Mouse (Mus musculus) spleen, embryonic (tissue): Measurements from ENCODE around the gene Nkpd1.

ENCODE experiments used
- CTCF ChIA-PET: fragments of 350-600 bp; sonication (Branson Sonifier 250); formaldehyde crosslinking; loops from one replicate; lab custom pipeline; 2022; lab: Charles Lee

The Nkpd1 gene

DNA sequence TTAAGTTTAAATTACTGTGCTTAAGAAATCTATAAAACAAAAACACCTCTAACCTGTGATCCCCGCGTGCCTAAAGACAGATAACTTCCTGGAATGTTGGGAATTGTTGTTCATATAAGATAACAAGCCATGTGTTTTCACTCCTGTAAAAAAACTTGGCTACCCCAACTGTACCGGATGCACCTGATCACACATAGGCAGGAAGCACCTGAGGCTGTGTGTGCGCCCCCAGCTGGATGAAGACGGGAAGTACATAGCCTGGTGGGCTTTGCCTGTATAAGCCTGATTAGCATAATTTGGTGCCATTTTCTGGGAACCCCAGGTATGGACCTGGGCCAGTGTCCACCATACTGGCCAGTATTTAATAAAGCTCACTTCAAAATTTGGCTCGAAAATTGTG is 25.9 kb downstream of the Nkpd1 start:
- CTCF ChIA-PET: no interaction called here

DNA sequence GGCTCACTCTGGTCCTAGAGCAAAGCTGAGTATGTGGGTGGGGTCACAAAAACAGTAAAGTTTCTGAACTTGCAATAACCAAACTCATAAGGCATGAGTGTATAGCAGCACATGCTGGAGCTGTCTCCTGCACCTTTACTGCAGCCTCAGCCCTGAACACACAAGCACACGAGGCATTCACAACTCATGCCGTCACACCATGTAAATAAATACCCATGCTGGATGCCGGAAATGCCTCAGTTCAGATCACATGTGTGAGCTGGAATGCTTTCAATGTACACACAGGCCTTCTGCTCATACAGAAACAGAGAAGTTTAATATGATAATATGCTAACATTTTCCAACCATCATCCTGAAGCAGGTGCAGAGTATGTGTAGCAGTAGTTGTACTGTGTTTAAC is 28.4 kb downstream of the Nkpd1 start:
- CTCF ChIA-PET: no interaction called here

DNA sequence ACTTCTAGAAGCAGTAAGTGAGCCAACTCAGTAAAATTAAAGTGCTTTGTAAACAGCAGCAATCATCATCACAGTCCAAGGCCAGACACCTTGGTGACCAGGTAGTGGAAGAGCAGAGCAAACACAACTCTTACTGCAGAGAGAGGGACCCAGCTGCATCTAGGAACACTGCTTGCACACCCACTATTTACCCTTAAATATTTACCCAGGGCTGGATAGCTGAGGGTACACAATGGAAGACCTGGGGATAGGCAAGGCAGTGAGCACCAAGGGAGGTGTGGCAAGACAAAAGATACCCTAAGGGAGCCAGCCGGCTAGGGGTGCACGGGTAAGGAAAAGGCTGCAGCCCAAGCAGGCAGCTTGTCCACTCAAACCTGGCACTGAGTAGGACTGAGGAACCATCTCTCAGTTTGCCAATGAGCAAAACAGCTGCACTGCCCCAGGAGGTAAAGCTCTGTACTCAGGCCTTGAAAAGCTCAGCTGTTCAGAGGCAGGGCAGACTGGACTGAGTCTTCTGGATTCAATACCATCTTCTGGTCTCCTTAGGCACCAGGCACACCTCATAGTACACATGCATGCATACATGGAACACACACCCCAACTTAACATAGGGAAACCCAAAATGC is 29.8 kb downstream of the Nkpd1 start:
- CTCF ChIA-PET: no interaction called here

DNA sequence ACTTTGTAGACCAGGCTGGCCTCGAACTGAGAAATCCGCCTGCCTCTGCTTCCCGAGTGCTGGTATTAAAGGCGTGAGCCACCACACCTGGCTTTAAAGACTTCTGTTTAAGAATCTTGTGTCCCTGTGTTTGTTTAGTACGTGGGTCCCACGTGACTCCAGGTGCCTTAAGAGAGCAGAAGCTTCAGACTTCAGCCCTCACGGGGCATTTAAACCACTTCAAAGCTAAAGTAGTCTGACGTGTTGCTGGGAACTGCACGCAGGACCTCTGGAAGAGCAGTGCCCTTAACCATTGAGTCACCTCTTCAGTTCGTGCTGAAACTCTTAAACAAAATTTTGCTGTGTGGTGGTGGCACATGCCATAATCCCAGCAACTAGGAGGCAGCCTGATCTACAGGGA is 31.8 kb downstream of the Nkpd1 start:
- CTCF ChIA-PET: no interaction called here

DNA sequence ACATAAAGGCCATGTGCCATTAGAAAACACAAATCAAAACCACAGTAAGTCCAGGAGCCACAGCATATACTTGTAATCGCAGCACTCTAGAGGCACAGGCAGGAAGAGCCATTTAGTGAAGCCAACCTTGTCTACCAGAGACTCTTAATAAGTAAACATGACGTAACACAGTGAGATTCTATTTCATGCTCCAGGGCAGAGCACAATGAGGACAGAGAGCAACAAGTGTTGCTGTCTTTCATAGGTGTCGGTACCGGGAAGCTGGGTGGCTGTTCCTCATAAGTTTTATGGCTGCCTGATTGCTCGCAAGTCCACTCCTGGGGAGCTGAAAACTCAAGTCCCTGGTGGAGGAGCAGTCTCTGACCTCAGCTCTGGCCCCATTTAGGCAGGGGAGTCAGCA is 34.0 kb downstream of the Nkpd1 start:
- CTCF ChIA-PET: no interaction called here

DNA sequence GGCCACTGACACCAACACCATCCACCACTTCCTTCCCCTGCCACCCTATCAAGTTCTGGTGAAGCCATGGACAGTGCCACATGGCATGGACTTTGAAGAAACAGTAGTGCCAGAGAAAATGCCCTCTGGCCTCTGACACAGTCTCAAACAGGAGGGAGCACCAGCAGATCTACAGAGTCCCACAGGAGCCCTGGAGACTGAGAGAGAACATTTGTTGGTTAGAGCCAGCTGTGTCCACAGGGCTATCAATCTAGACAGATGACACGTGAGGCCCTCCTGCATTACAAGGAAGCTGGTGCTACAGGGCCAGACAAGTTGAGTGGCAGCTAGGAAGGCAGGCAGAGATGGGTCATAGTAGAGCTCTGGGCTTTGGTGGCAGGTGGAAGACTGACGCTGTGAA is 34.8 kb downstream of the Nkpd1 start:
- CTCF ChIA-PET: no interaction called here

DNA sequence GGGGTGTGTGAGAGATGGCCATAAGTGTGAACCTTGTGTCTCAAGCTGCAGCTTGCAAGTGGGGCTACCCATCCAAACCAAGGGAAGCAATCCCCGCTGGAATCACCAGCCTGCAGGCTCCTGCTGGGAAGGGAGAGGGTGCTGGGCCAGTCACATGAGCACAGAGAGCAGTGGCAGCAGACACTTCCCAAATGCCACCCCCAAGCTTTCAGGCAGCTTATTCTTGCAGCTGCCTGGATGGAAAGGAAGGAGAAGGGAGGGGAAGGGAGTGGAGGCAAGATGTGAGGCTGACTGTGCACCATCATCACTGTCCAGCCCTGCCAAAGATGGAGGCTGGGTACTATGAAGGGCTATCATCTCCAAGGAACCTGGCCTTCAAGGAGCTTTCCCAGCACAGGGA is 36.5 kb downstream of the Nkpd1 start:
- CTCF ChIA-PET: no interaction called here

DNA sequence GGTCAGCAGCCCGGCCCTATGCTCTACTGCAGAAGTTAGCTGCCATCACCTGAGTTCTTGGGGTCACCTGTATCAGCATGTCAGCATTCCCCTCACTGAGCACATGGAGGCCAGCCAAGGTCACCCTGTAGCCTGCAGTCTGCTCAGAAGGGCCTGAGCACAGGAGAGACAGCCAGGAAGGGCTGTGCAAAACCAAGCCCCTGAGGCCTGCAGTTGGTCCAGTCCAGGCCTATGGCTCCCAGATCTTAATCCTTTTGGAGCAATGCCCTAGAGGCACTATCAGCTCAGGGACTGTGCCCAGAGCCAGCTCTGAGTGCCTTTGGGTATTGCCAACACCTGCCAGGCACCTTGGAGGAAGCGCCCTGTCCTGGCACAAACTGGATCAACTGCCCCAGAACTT is 39.4 kb downstream of the Nkpd1 start:
- CTCF ChIA-PET: interaction anchor here (0.7 kb wide), 1 partner anchor 210 kb away, joined by 12 read pairs; no protein-coding TSS in a partner anchor

DNA sequence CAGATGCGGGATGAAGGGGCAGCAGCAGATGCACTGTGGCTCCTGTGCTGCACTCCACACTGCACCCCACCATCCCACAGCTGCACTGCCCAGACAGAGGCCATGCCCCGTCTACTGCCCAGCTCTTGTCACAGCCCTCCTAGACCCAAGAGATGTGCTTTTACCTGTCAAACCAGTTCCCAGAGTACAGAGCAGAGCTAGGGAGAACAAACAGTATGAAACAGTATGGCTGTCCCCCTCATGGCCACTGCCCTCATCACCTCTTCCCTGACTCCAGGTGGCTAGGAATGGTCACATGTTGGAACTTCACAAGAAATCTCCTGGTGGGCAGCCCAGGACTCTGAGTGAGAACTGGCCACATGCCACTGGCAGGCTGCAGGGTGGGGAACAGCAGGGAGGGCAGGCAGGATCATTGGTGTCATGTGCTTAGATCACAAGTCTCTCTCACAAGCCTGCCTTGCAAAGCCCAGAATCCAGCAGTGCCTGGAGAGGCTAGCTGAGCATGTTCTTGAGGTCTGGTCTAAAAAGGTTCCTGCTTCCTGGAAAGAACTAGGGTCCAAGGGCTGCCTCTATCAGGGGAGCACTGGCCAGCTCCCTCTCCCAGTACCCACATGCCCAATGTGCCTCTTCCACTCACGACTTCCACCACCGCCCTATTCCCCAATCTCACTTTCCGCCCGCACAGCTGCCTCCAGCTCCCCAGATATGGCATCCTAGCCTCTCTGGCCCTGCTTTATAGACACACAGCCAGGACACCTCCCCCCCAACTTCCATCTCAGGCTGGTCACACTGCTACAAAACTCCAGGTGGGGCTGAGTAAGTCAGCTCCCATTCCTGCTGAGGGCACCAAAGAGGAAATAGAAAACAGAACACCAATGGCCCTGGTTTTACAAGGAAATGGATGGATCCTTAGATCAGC is 40.6 kb downstream of the Nkpd1 start:
- CTCF ChIA-PET: interaction anchor here (0.6 to 0.7 kb wide), 2 partner anchors 42 to 211 kb away, joined by 12 to 20 read pairs; no protein-coding TSS in a partner anchor

DNA sequence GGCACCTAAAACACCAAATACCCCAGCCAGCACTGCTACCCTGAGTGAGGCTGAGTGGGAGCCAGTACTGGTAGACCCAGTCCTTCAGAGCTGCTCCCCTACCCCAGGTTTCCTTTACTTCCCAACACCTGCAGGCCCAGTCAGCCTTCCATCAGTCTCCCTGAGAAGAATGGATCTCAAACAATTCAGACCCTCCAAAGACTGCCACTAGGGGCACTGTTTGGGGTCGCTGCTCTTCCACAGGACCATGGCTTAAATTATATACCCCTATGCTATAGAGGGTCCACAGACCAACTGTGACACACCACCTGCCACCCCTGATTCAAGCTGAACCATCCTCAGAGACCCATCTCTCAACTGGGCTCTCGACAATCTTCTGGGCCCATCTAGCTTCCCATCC is 41.3 kb downstream of the Nkpd1 start:
- CTCF ChIA-PET: no interaction called here

DNA sequence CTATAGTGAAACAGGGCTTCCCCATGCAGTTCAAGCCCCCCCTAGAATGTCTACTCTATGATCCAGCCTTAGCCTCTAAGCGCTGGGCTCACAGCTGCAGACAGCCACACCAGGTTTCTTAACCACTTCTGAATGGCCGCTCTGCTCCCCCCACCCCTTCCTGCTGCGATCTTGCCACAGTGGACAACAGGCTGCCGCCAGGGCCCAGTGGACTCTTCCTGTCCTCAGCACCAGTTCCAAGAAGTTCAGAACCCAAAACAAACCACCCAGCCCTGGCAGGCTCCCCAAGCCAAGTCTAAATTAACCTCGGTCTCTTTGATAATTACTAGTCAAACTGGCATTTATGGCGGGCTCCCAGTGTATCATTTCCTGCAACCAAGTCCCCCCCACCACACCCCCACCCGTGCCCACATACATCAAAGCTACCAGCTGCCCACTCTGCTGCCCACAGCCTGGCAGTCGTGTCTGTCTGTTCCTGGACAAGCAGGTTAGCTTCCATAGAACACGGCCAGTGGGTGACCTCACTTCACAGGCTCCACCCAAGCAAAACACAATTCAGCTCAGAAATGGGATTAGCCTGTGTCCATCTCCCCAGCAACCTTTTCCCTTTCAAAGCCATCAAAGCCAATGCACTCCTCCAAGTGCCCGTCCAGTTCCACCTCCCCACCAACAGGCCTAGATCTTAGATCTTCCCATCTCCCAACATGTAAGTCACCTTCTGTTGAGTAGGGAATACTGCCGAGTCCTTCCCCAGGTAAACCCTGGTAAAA is 43.0 kb downstream of the Nkpd1 start:
- CTCF ChIA-PET: interaction anchor here (0.6 kb wide), 1 partner anchor 182 kb away, joined by 3 read pairs; no protein-coding TSS in a partner anchor

DNA sequence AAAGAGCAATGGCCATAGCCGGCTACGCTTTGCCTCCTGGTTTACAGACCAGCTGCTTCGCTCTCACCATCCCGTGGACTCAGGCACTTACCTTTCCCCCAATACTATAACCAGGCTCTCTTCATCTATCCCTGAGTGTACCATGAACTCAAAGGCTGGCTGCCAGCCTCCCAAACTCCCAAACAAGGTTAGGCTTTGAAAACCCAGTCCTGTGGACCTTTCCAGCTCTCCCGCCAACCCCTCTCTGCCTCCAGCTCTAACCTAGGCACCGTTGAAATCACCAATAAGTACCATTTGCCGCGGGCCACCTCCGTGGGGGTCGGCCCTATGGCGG is 43.8 kb downstream of the Nkpd1 start:
- CTCF ChIA-PET: interaction anchor here (0.6 kb wide), 1 partner anchor 183 kb away, joined by 3 read pairs; no protein-coding TSS in a partner anchor

DNA sequence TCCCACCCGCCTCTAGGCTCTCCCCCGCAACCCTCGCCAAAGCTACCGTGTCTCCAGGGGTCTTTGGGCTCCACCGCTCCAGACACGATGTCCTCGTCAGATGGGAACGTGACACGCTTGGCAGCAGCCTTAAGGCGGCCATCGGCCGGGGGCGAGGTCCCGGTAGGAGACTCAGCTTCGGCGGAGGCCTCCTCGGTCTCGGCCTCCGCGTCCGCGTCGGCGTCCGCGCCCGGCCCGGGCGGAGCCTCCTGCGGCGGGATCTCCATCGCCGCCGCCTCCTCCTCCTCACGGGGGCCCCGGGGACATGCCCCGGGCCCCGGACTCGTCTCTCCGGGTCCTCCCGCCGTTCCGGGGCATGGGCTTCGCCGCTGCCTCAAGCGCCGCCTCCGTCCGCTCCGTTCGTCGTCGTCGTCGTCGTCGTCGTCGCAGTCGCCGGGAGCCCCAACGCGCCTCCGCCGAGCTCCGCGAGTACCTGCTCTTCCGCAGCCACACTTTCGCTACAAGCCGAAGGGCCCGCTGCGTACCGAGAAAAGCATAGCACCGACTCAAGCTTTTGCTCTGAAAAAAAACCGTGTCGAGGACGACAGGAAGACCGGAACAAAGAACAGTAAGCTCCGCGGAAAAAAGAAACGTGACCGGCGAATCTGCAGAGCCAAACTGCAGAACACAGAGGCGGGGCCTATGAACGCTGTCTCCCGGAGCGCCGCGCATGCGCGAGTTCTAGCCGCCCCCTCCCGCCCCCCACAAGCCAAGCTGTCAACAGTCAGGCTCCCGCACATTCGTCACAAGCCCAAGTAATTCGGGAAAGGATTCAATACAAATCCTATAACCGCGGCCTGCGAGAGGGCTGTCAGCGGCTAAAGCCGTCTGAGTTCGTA is 44.4 kb downstream of the Nkpd1 start:
- CTCF ChIA-PET: interaction anchor here (0.6 to 1.4 kb wide), 3 partner anchors 9 to 54 kb away, joined by 3 to 5 read pairs (median 4); partner anchors contain the start of genes Bloc1s3 and Trappc6a

DNA sequence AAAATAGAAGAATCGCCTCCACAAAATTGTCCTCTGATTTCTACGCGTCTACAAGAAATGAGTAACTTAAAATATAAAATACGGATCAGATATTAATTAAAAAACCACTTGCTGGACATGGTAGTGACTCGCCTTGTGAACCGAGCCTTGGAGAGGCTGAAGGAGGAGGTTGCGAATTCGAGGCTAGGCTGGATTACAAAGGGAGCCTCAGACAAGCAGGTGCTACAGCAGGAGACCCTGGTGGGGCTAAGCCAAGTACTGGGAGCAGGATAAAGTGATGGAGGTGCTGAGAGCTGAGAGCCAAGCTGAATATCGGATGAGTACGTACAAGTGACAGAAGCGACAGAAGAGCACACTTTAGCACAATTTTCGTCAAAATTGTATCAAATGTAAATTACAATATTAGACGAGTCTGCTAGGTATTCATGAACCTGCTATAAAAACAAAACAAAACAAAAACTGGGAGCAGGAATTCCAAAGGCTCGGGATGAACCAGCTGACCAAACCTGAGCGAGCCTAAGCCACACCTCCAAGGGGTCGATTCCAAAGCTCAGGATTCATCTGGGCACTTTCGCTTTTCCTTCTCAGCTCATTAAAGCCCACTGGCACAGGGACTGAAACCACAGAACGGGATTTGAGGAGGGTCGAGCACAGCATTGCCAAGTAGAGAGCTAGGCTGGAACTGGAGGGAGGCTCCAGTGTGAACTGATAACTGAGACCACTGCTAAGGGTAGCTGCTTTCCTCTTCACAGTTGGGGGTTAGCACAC is 45.2 kb downstream of the Nkpd1 start, which contains the start of gene Ppp1r37:
TSS of gene Ppp1r37 (minus strand) at position 434 of the 768 bp plus-strand sequence.
- CTCF ChIA-PET: interaction anchor here (0.6 to 1.4 kb wide), 3 partner anchors 8 to 55 kb away, joined by 3 to 5 read pairs (median 4); partner anchors contain the start of genes Bloc1s3 and Trappc6a

DNA sequence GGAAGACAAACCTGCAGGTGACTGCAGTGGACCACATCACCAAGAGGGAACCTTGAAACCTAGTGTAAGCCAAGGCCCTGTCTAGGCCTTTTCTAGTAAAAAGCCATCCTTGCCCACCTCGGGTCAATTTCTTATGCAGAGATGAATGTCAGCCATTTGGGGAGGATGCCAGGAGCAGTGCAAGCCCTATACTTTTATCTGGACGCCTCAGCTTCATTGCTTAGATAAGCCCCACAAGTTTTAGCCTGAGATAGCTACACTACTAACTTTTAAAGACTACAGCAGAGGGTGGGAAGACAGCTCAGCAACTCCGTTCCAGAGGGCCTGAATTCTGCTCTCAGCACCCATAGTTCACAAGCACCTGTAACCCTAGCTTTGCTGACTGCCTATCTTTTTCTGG is 46.2 kb downstream of the Nkpd1 start:
- CTCF ChIA-PET: no interaction called here

DNA sequence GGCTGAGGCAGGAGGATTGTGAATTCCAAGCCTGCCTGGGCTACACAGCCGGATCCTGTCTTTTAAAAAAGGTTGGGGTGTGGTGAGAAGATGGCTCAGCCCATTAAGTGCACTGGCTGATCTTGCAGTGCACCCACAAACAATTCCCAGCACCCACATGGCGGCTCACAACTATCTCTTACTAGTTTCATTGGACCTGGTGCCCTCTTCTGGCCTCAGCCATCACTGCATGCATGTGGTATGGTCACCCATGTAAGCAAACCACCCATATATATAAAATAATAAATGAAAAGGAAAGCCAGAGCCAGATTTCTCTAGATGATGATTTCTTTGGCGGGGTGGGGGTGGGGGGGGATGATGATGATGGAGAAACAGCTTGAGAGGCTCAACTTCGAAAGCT is 46.8 kb downstream of the Nkpd1 start:
- CTCF ChIA-PET: interaction anchor here (0.5 kb wide), 1 partner anchor 21 kb away, joined by 3 read pairs; no protein-coding TSS in a partner anchor

DNA sequence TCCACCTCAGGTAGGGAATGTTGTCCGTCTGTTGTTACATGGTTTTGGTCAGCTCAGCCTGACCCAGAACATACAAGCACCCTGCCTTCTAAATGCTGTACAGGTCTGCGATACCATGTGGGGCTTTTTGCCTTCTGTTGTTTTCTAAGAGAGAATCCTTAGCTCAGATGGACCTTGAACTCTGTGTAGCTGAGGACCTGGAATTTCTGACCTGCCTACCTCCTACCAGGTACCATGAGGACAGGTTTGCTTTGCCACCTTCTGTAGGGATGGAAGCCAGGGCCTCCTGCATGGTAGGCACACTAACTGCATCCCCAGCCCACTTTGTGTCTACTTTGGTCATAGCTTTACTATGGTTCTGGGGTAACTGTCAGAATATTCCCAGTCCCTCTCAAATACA is 48.2 kb downstream of the Nkpd1 start:
- CTCF ChIA-PET: interaction anchor here (0.7 kb wide), 1 partner anchor 24 kb away, joined by 3 read pairs; no protein-coding TSS in a partner anchor

DNA sequence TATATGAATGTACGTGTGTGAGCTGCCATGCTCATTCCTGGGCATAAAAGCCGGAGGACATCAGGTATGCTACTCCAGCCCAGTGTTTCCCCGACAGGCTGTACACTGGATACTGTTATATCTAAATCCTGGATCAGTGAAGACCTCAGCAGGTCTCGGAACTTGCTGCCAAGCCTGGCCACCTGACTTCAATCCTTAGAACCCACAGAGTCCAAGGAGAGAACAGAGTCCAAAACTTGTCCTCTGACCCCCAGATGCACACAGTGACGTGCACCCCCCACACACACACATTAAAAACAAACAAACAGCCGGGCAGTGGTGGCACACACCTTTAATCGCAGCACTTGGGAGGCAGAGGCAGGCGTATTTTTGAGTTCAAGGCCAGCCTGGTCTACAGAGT is 49.8 kb downstream of the Nkpd1 start:
- CTCF ChIA-PET: no interaction called here

DNA sequence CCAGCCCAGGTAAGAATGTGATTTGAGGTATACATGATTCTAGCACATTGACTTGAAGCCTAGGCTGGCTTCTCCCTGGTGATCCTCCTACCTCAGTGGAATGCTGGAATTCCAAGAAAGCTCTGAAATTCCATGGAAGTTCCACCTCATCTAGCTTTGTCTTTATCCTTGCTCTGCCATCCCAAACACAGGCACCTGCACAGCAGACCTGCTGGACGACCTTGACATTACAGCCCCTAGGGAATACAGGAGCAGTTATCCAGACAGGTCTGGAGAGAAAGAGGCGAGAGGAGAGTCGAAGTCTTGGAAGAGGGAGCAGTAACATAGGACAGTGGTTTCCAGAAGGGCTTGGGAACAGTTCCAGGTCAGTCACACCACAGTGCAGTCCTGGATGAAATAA is 52.0 kb downstream of the Nkpd1 start:
- CTCF ChIA-PET: interaction anchor here (0.6 kb wide), 1 partner anchor 36 kb away, joined by 4 read pairs; no protein-coding TSS in a partner anchor
